ENCODE assay signal across 9 mouse cellular contexts in genomic region chr11:70579710-70580357, GRCm38 (mm10). TPM values are rescaled to one million over a fixed set of nuclear protein-coding genes. Genes with fewer than 3 reads are reported as not detected.
DNase-seq lines count a peak whose midpoint lies in the region; ATAC-seq and TF ChIP-seq lines count a peak whose summit lies in the region.
"Had no signal": no experiment of that assay in that cellular context is flagged by ENCODE, and none has a peak within 500 bp of the region (broad histone marks: within the 10 kb centered on the region; RNA-seq: fewer than 3 reads in every experiment).

No protein-coding gene starts in this region.

- no peak for DNase-seq in midbrain, postnatal 0 days (ENCODE audit: low spot score)
- peak; percentile 19 to 30 for DNase-seq in thymus, postnatal 36 days
- DNase-seq in urinary bladder, postnatal 25 days (ENCODE audit: low spot score): no peak
- no peak for DNase-seq in layer of hippocampus, postnatal 36 days

- no peak overlapping the region for H3K4me2 ChIP-seq in forebrain, embryonic 12.5 days
- no peak overlapping the region for H3K4me2 ChIP-seq in forebrain, embryonic 16.5 days (ENCODE audit: low read length)
- no peak overlapping the region for H3K4me2 ChIP-seq in midbrain, embryonic 13.5 days (replicated peaks)
- no peak overlapping the region for H3K4me2 ChIP-seq in midbrain, postnatal 0 days (ENCODE audit: low read depth, low read length, poor library complexity, severe bottlenecking)
- no peak overlapping the region for H3K4me2 ChIP-seq in limb, embryonic 15.5 days

- no peak overlapping the region for H3K4me3 ChIP-seq in forebrain, embryonic 12.5 days (replicated peaks)
- no peak overlapping the region for H3K4me3 ChIP-seq in forebrain, embryonic 16.5 days (replicated peaks; ENCODE audit: low read length)
- H3K4me3 ChIP-seq in midbrain, embryonic 13.5 days (replicated peaks): no peak overlapping the region
- H3K4me3 ChIP-seq in midbrain, postnatal 0 days (ENCODE audit: low read depth, low read length): no peak overlapping the region
- H3K4me3 ChIP-seq in limb, embryonic 15.5 days: no peak overlapping the region

- no peaks in the 10 kb centered on the region for H3K9me3 ChIP-seq in forebrain, embryonic 12.5 days
- H3K9me3 ChIP-seq in forebrain, embryonic 16.5 days (ENCODE audit: control insufficient read depth, low read length): no peaks in the 10 kb centered on the region
- no peaks in the 10 kb centered on the region for H3K9me3 ChIP-seq in midbrain, embryonic 13.5 days
- no peaks in the 10 kb centered on the region for H3K9me3 ChIP-seq in midbrain, postnatal 0 days (ENCODE audit: low read length)
- no peaks in the 10 kb centered on the region for H3K9me3 ChIP-seq in limb, embryonic 15.5 days

- no peak for ATAC-seq in forebrain, embryonic 12.5 days (ENCODE audit: low FRiP score)
- ATAC-seq in forebrain, embryonic 16.5 days: no peak
- no peak for ATAC-seq in midbrain, embryonic 13.5 days
- ATAC-seq in midbrain, postnatal 0 days (ENCODE audit: low FRiP score): no peak
- ATAC-seq in limb, embryonic 15.5 days (ENCODE audit: insufficient number of reproducible peaks, low FRiP score, low TSS enrichment, low read depth): no peak

- H3K27ac ChIP-seq in forebrain, embryonic 12.5 days: 0 out of 2 replicates have a peak overlapping the region, but pooled peaks have one; percentile 50
- no peak overlapping the region for H3K27ac ChIP-seq in forebrain, embryonic 16.5 days (ENCODE audit: low read length)
- H3K27ac ChIP-seq in midbrain, embryonic 13.5 days: no peak overlapping the region
- no peak overlapping the region for H3K27ac ChIP-seq in midbrain, postnatal 0 days (ENCODE audit: low read depth, low read length)
- H3K27ac ChIP-seq in limb, embryonic 15.5 days: peak overlapping the region; percentile 75

- no peak overlapping the region for H3K9ac ChIP-seq in forebrain, embryonic 12.5 days
- H3K9ac ChIP-seq in forebrain, embryonic 16.5 days (replicated peaks; ENCODE audit: low read depth, low read length): no peak overlapping the region
- H3K9ac ChIP-seq in midbrain, embryonic 13.5 days (replicated peaks): peak overlapping the region; percentile 8; the same call in 1 of the 2 replicates
- H3K9ac ChIP-seq in midbrain, postnatal 0 days (replicated peaks; ENCODE audit: low read length, poor library complexity, severe bottlenecking): no peak overlapping the region
- H3K9ac ChIP-seq in limb, embryonic 15.5 days: no peak overlapping the region

- peaks cover 50% of the 10 kb centered on the region for H3K4me1 ChIP-seq in forebrain, embryonic 12.5 days
- H3K4me1 ChIP-seq in forebrain, embryonic 16.5 days (replicated peaks; ENCODE audit: control insufficient read depth, insufficient read depth, low read length): peaks cover 18% of the 10 kb centered on the region
- H3K4me1 ChIP-seq in midbrain, embryonic 13.5 days (replicated peaks): peaks cover 42% of the 10 kb centered on the region
- H3K4me1 ChIP-seq in midbrain, postnatal 0 days (ENCODE audit: insufficient read depth, low read length): 0 out of 2 replicates have a peak, but pooled peaks cover 7% of the 10 kb centered on the region
- peaks cover 71% of the 10 kb centered on the region for H3K4me1 ChIP-seq in limb, embryonic 15.5 days

- no peaks in the 10 kb centered on the region for H3K27me3 ChIP-seq in forebrain, embryonic 12.5 days
- H3K27me3 ChIP-seq in forebrain, embryonic 16.5 days (replicated peaks; ENCODE audit: control insufficient read depth, insufficient read depth, low read length): no peaks in the 10 kb centered on the region
- no peaks in the 10 kb centered on the region for H3K27me3 ChIP-seq in midbrain, embryonic 13.5 days
- H3K27me3 ChIP-seq in midbrain, postnatal 0 days (ENCODE audit: insufficient read depth, low read length): no peaks in the 10 kb centered on the region
- no peaks in the 10 kb centered on the region for H3K27me3 ChIP-seq in limb, embryonic 15.5 days

- WGBS in forebrain, embryonic 12.5 days: 89% methylated on average over 9 of the region's 9 CpGs
- WGBS in forebrain, embryonic 16.5 days: 87% methylated on average over 9 of the region's 9 CpGs
- WGBS in midbrain, embryonic 13.5 days: 82% methylated on average over 9 of the region's 9 CpGs
- WGBS in midbrain, postnatal 0 days: 86% methylated on average over 9 of the region's 9 CpGs
- WGBS in limb, embryonic 15.5 days: 72% methylated on average over 9 of the region's 9 CpGs

- TF ChIP-seq CTCF in midbrain, postnatal 0 days (IDR thresholded peaks at IDR 0.05): no peak

- no peaks in the 10 kb centered on the region for H3K36me3 ChIP-seq in forebrain, embryonic 12.5 days (replicated peaks)
- no peaks in the 10 kb centered on the region for H3K36me3 ChIP-seq in forebrain, embryonic 16.5 days (ENCODE audit: control insufficient read depth, insufficient read depth)
- no peaks in the 10 kb centered on the region for H3K36me3 ChIP-seq in midbrain, embryonic 13.5 days
- no peaks in the 10 kb centered on the region; the same call in 1 of the 2 replicates for H3K36me3 ChIP-seq in midbrain, postnatal 0 days (ENCODE audit: insufficient read depth, low read length)
- H3K36me3 ChIP-seq in limb, embryonic 15.5 days: no peaks in the 10 kb centered on the region

RNA-seq across cellular contexts. Expression of gene Mink1, which starts 17.2 kb away (rescaled TPM):
- polyA plus RNA-seq in forebrain, embryonic 12.5 days (2016; fragmentation: Nextera tagmentation; extraction: Ambion mirVana): 15.3 and 17.4 TPM in 2 replicates
- 13.8 and 17.5 TPM in 2 replicates for polyA plus RNA-seq in forebrain, embryonic 16.5 days (2015; fragmentation: Nextera tagmentation; extraction: Ambion mirVana)
- polyA plus RNA-seq in midbrain, embryonic 13.5 days (2015; fragmentation: Nextera tagmentation; extraction: Ambion mirVana): 10.7 and 14.2 TPM in 2 replicates
- total RNA-seq in midbrain, postnatal 0 days (2014; rRNA removed): 80.9 and 82.1 TPM in 2 replicates
- polyA plus RNA-seq in midbrain, postnatal 0 days (2015; fragmentation: Nextera tagmentation; extraction: Ambion mirVana): 15.6 and 17.1 TPM in 2 replicates
- polyA plus RNA-seq in limb, embryonic 15.5 days (2015; fragmentation: Nextera tagmentation; extraction: Ambion mirVana): 14.1 TPM in 2 replicates
- total RNA-seq in layer of hippocampus, postnatal 36 days (2021): 100 to 1,000 TPM; 448 to 494 TPM

RNA-seq across cellular contexts. Expression of gene 4930544D05Rik, which starts 35.8 kb away (rescaled TPM):
- not detected in 2 replicates for polyA plus RNA-seq in forebrain, embryonic 12.5 days (2016; fragmentation: Nextera tagmentation; extraction: Ambion mirVana)
- not detected in 2 replicates for polyA plus RNA-seq in forebrain, embryonic 16.5 days (2015; fragmentation: Nextera tagmentation; extraction: Ambion mirVana)
- polyA plus RNA-seq in midbrain, embryonic 13.5 days (2015; fragmentation: Nextera tagmentation; extraction: Ambion mirVana): not detected in 2 replicates
- total RNA-seq in midbrain, postnatal 0 days (2014; rRNA removed): not detected in 2 replicates
- not detected in 2 replicates for polyA plus RNA-seq in midbrain, postnatal 0 days (2015; fragmentation: Nextera tagmentation; extraction: Ambion mirVana)
- polyA plus RNA-seq in limb, embryonic 15.5 days (2015; fragmentation: Nextera tagmentation; extraction: Ambion mirVana): not detected in 2 replicates
- 1 to 10 TPM; 1.2 to 1.7 TPM for total RNA-seq in layer of hippocampus, postnatal 36 days (2021)

RNA-seq across cellular contexts. Expression of gene Chrne, which starts 39.2 kb away (rescaled TPM):
- not detected in 2 replicates for polyA plus RNA-seq in forebrain, embryonic 12.5 days (2016; fragmentation: Nextera tagmentation; extraction: Ambion mirVana)
- 0.39 TPM in 1 of 2 replicates, not detected in the other for polyA plus RNA-seq in forebrain, embryonic 16.5 days (2015; fragmentation: Nextera tagmentation; extraction: Ambion mirVana)
- polyA plus RNA-seq in midbrain, embryonic 13.5 days (2015; fragmentation: Nextera tagmentation; extraction: Ambion mirVana): not detected in 2 replicates
- not detected in 2 replicates for total RNA-seq in midbrain, postnatal 0 days (2014; rRNA removed)
- 0.78 and 1.1 TPM in 2 replicates for polyA plus RNA-seq in midbrain, postnatal 0 days (2015; fragmentation: Nextera tagmentation; extraction: Ambion mirVana)
- polyA plus RNA-seq in limb, embryonic 15.5 days (2015; fragmentation: Nextera tagmentation; extraction: Ambion mirVana): 0.41 TPM in 1 of 2 replicates, not detected in the other
- not detected for total RNA-seq in layer of hippocampus, postnatal 36 days (2021)

RNA-seq across cellular contexts. Expression of gene Pld2, which starts 40.0 kb away (rescaled TPM):
- 3.4 and 4.0 TPM in 2 replicates for polyA plus RNA-seq in forebrain, embryonic 12.5 days (2016; fragmentation: Nextera tagmentation; extraction: Ambion mirVana)
- polyA plus RNA-seq in forebrain, embryonic 16.5 days (2015; fragmentation: Nextera tagmentation; extraction: Ambion mirVana): 8.8 and 9.0 TPM in 2 replicates
- polyA plus RNA-seq in midbrain, embryonic 13.5 days (2015; fragmentation: Nextera tagmentation; extraction: Ambion mirVana): 5.2 and 6.5 TPM in 2 replicates
- 46.8 and 71.5 TPM in 2 replicates for total RNA-seq in midbrain, postnatal 0 days (2014; rRNA removed)
- polyA plus RNA-seq in midbrain, postnatal 0 days (2015; fragmentation: Nextera tagmentation; extraction: Ambion mirVana): 18.0 and 19.4 TPM in 2 replicates
- polyA plus RNA-seq in limb, embryonic 15.5 days (2015; fragmentation: Nextera tagmentation; extraction: Ambion mirVana): 10.4 and 11.9 TPM in 2 replicates
- total RNA-seq in layer of hippocampus, postnatal 36 days (2021): 10 to 100 TPM; 17.5 to 17.7 TPM

RNA-seq across cellular contexts. Expression of gene Gm40193, which starts 47.1 kb away (rescaled TPM):
- polyA plus RNA-seq in forebrain, embryonic 12.5 days (2016; fragmentation: Nextera tagmentation; extraction: Ambion mirVana): not detected in 2 replicates
- not detected in 2 replicates for polyA plus RNA-seq in forebrain, embryonic 16.5 days (2015; fragmentation: Nextera tagmentation; extraction: Ambion mirVana)
- not detected in 2 replicates for polyA plus RNA-seq in midbrain, embryonic 13.5 days (2015; fragmentation: Nextera tagmentation; extraction: Ambion mirVana)
- total RNA-seq in midbrain, postnatal 0 days (2014; rRNA removed): not detected in 2 replicates
- not detected in 2 replicates for polyA plus RNA-seq in midbrain, postnatal 0 days (2015; fragmentation: Nextera tagmentation; extraction: Ambion mirVana)
- not detected in 2 replicates for polyA plus RNA-seq in limb, embryonic 15.5 days (2015; fragmentation: Nextera tagmentation; extraction: Ambion mirVana)
- total RNA-seq in layer of hippocampus, postnatal 36 days (2021): not detected
- total RNA-seq: layer of hippocampus, adult 8-10 months had no signal

Comparison
In these comparisons a context has a peak if more than half of its experiments do, and no peak if none do; other contexts are left out.
1. H3K27ac ChIP-seq: peak in forebrain, embryonic 12.5 days (single experiment) and limb, embryonic 15.5 days (single experiment); none in forebrain, embryonic 16.5 days (single experiment), midbrain, embryonic 13.5 days (single experiment) and midbrain, postnatal 0 days (single experiment).
2. DNase-seq: peak in thymus, postnatal 36 days (2 of 2); none in midbrain, postnatal 0 days (single experiment), urinary bladder, postnatal 25 days (single experiment) and layer of hippocampus, postnatal 36 days (0 of 2).